23 mouse cellular contexts compared by ENCODE assay signal in the genomic region with DNA sequence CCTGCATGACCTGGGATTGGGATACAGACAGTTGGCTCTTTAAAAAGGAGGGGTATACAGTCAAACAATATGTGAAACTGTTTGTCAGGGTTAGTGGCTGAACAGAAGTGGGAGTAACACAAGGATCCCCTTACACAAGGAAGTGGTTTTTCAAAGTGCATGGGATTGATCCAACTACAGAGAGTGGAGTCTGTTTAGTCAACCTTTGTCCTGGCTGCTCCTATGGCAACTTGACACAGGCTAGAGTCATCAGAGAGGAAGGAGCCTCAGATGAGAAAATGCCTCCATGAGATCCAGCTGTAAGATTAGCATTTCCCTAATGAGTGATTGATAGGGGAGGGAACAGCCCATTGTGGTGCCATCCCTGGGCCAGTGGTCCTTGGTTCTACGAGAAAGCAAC. TPM values are rescaled to one million over a fixed set of nuclear protein-coding genes. Genes with fewer than 3 reads are reported as not detected.
DNase-seq lines count a peak whose midpoint lies in the region; ATAC-seq and TF ChIP-seq lines count a peak whose summit lies in the region.
"Had no signal": no experiment of that assay in that cellular context is flagged by ENCODE, and none has a peak within 500 bp of the region (broad histone marks: within the 10 kb centered on the region; RNA-seq: fewer than 3 reads in every experiment).

No protein-coding gene starts in this region.

- 0 out of 2 replicates have a peak, but pooled peaks cover 2% of the 10 kb centered on the region for H3K27me3 ChIP-seq in kidney, embryonic 16.5 days (ENCODE audit: insufficient read depth, low read length)
- H3K27me3 ChIP-seq in small intestine, adult 2 months (ENCODE audit: control insufficient read depth, insufficient read depth, low read length), result no peaks in the 10 kb centered on the region
- H3K27me3 ChIP-seq: hindbrain, embryonic 15.5 days; midbrain, embryonic 13.5 days had no signal

- H3K4me1 ChIP-seq in kidney, embryonic 16.5 days (ENCODE audit: insufficient read depth, low read length), result no peaks in the 10 kb centered on the region
- H3K4me1 ChIP-seq in small intestine, adult 2 months (ENCODE audit: control insufficient read depth, insufficient read depth, insufficient read length, low read length), result peaks cover 8% of the 10 kb centered on the region
- H3K4me1 ChIP-seq: embryonic facial prominence, embryonic 12.5 days; hindbrain, embryonic 15.5 days; limb, embryonic 12.5 days; liver, embryonic 12.5 days; midbrain, embryonic 13.5 days had no signal

- no peak for DNase-seq in kidney, postnatal 25 days
- peak; percentile 1 for DNase-seq in thymus, postnatal 14 days
- DNase-seq in thymus, adult 18-20 months, result no peak
- DNase-seq in embryo, embryonic 11 days, result no peak
- DNase-seq: cerebellum, adult 18-20 months; cerebellum, postnatal 14 days; kidney, adult 11 months; kidney, postnatal 14 days; layer of hippocampus, postnatal 36 days; lung, adult 2 months; thymus, postnatal 36 days had no signal

- peak; percentile 46; the same call in 1 of the 2 replicates for ATAC-seq in kidney, embryonic 16.5 days (ENCODE audit: low FRiP score, low TSS enrichment)
- no peak for ATAC-seq in megakaryocyte-erythroid progenitor cell, adult 5-6 weeks (replicated peaks; ENCODE audit: low FRiP score, low TSS enrichment, poor library complexity, severe bottlenecking)
- ATAC-seq: liver, embryonic 12.5 days; midbrain, embryonic 13.5 days had no signal

- H3K9me3 ChIP-seq in kidney, embryonic 16.5 days (ENCODE audit: low read length), result no peaks in the 10 kb centered on the region
- H3K9me3 ChIP-seq: embryonic facial prominence, embryonic 12.5 days; hindbrain, embryonic 15.5 days; limb, embryonic 12.5 days; midbrain, embryonic 13.5 days had no signal

- no peak overlapping the region for H3K27ac ChIP-seq in kidney, embryonic 16.5 days (ENCODE audit: low read length)
- peak overlapping the region; percentile 52; the same call in 1 of the 2 replicates for H3K27ac ChIP-seq in small intestine, adult 2 months (ENCODE audit: insufficient read depth, low read depth, low read length)
- H3K27ac ChIP-seq: embryonic facial prominence, embryonic 12.5 days; hindbrain, embryonic 15.5 days; limb, embryonic 12.5 days; liver, embryonic 12.5 days; midbrain, embryonic 13.5 days had no signal

- WGBS in kidney, embryonic 16.5 days, result 38% methylated on average over 1 of the region's 1 CpGs
- WGBS in small intestine, adult 2 months, result 23% methylated on average over 1 of the region's 1 CpGs

- no peak overlapping the region for H3K4me2 ChIP-seq in kidney, embryonic 16.5 days (replicated peaks; ENCODE audit: low read depth, low read length)
- H3K4me2 ChIP-seq: embryonic facial prominence, embryonic 12.5 days; heart, embryonic 11.5 days; hindbrain, embryonic 15.5 days; limb, embryonic 12.5 days; liver, embryonic 12.5 days; midbrain, embryonic 13.5 days had no signal

- no peak for TF ChIP-seq POLR2A in small intestine, adult 2 months (IDR thresholded peaks at IDR 0.05; ENCODE audit: low read depth, low read length)

- H3K4me3 ChIP-seq in kidney, embryonic 16.5 days (ENCODE audit: low read length), result no peak overlapping the region
- H3K4me3 ChIP-seq in small intestine, adult 2 months (ENCODE audit: low read depth, low read length), result no peak overlapping the region
- H3K4me3 ChIP-seq: embryonic facial prominence, embryonic 12.5 days; hindbrain, embryonic 15.5 days; limb, embryonic 12.5 days; liver, embryonic 12.5 days; midbrain, embryonic 13.5 days had no signal

- no peak for TF ChIP-seq CTCF in small intestine, adult 2 months (IDR thresholded peaks at IDR 0.05; ENCODE audit: extremely low read depth, insufficient read length, insufficient replicate concordance, low read depth, low read length)

- H3K9ac ChIP-seq in kidney, embryonic 16.5 days (replicated peaks; ENCODE audit: low read length), result no peak overlapping the region
- H3K9ac ChIP-seq: embryonic facial prominence, embryonic 12.5 days; hindbrain, embryonic 15.5 days; limb, embryonic 12.5 days; liver, embryonic 12.5 days; midbrain, embryonic 13.5 days had no signal

- H3K36me3 ChIP-seq in kidney, embryonic 16.5 days (ENCODE audit: insufficient read depth, low read length), result no peaks in the 10 kb centered on the region
- no peaks in the 10 kb centered on the region for H3K36me3 ChIP-seq in small intestine, adult 2 months (ENCODE audit: control insufficient read depth, insufficient read depth, low read length)
- H3K36me3 ChIP-seq: embryonic facial prominence, embryonic 12.5 days; hindbrain, embryonic 15.5 days; limb, embryonic 12.5 days; liver, embryonic 12.5 days; midbrain, embryonic 13.5 days had no signal

RNA-seq across cellular contexts. Expression of a gene that starts 5.6 kb away (rescaled TPM):
- polyA plus RNA-seq in kidney, embryonic 16.5 days (2015; fragmentation: Nextera tagmentation; extraction: Ambion mirVana), result 3.4 and 9.0 TPM in 2 replicates
- 1.4 and 58.5 TPM in 2 replicates for polyA plus RNA-seq in small intestine, adult 2 months (2012; rRNA removed)
- 2.5 and 12.0 TPM in 2 replicates for total RNA-seq in megakaryocyte-erythroid progenitor cell, adult 5-6 weeks (2014; fragmentation: Nextera tagmentation)
- 8.7 and 10.9 TPM in 2 replicates for total RNA-seq in megakaryocyte-erythroid progenitor cell, adult 5-6 weeks (2017)

RNA-seq across cellular contexts. Expression of a gene that starts 15.8 kb away (rescaled TPM):
- polyA plus RNA-seq in kidney, embryonic 16.5 days (2015; fragmentation: Nextera tagmentation; extraction: Ambion mirVana), result 44.0 and 46.9 TPM in 2 replicates
- 41.0 and 90.5 TPM in 2 replicates for polyA plus RNA-seq in small intestine, adult 2 months (2012; rRNA removed)
- 43.1 and 47.2 TPM in 2 replicates for total RNA-seq in megakaryocyte-erythroid progenitor cell, adult 5-6 weeks (2014; fragmentation: Nextera tagmentation)
- total RNA-seq in megakaryocyte-erythroid progenitor cell, adult 5-6 weeks (2017), result 4.8 and 9.5 TPM in 2 replicates

RNA-seq across cellular contexts. Expression of a gene that starts 15.9 kb away (rescaled TPM):
- 230 and 239 TPM in 2 replicates for polyA plus RNA-seq in kidney, embryonic 16.5 days (2015; fragmentation: Nextera tagmentation; extraction: Ambion mirVana)
- 57.5 and 86.4 TPM in 2 replicates for polyA plus RNA-seq in small intestine, adult 2 months (2012; rRNA removed)
- total RNA-seq in megakaryocyte-erythroid progenitor cell, adult 5-6 weeks (2014; fragmentation: Nextera tagmentation), result 107 TPM in 2 replicates
- total RNA-seq in megakaryocyte-erythroid progenitor cell, adult 5-6 weeks (2017), result 103 and 119 TPM in 2 replicates

RNA-seq across cellular contexts. Expression of a gene that starts 28.0 kb away (rescaled TPM):
- 89.9 and 91.0 TPM in 2 replicates for polyA plus RNA-seq in kidney, embryonic 16.5 days (2015; fragmentation: Nextera tagmentation; extraction: Ambion mirVana)
- polyA plus RNA-seq in small intestine, adult 2 months (2012; rRNA removed), result 24.1 and 29.0 TPM in 2 replicates
- 150 TPM in 2 replicates for total RNA-seq in megakaryocyte-erythroid progenitor cell, adult 5-6 weeks (2014; fragmentation: Nextera tagmentation)
- 68.4 and 87.6 TPM in 2 replicates for total RNA-seq in megakaryocyte-erythroid progenitor cell, adult 5-6 weeks (2017)

RNA-seq across cellular contexts. Expression of a gene that starts 36.3 kb away (rescaled TPM):
- polyA plus RNA-seq in kidney, embryonic 16.5 days (2015; fragmentation: Nextera tagmentation; extraction: Ambion mirVana), result 2.1 and 4.3 TPM in 2 replicates
- 1.2 and 11.4 TPM in 2 replicates for polyA plus RNA-seq in small intestine, adult 2 months (2012; rRNA removed)
- not detected in 2 replicates for total RNA-seq in megakaryocyte-erythroid progenitor cell, adult 5-6 weeks (2014; fragmentation: Nextera tagmentation)
- not detected in 2 replicates for total RNA-seq in megakaryocyte-erythroid progenitor cell, adult 5-6 weeks (2017)
- total RNA-seq: ES-E14; hematopoietic stem cell, adult 5-6 weeks; monocyte, adult 5-6 weeks had no signal
